ENCODE assay signal across 8 mouse cellular contexts in genomic region chr17:35058911-35059892, GRCm38 (mm10). TPM values are rescaled to one million over a fixed set of nuclear protein-coding genes. Genes with fewer than 3 reads are reported as not detected.
DNase-seq lines count a peak whose midpoint lies in the region; ATAC-seq and TF ChIP-seq lines count a peak whose summit lies in the region.

Ddah2 (plus strand) TSS chr17:35059035.

- no peaks in the 10 kb centered on the region; the same call in 1 of the 2 replicates for H3K4me1 ChIP-seq in brown adipose tissue, adult 24 weeks (ENCODE audit: control insufficient read depth, insufficient read depth, insufficient read length, low read length)
- peaks cover 12% of the 10 kb centered on the region for H3K4me1 ChIP-seq in forebrain, embryonic 11.5 days (replicated peaks; ENCODE audit: control insufficient read depth, insufficient read depth, low read length)
- peaks cover 28% of the 10 kb centered on the region for H3K4me1 ChIP-seq in heart, embryonic 15.5 days (replicated peaks)
- H3K4me1 ChIP-seq in liver, postnatal 0 days (ENCODE audit: insufficient read depth): peaks cover 19% of the 10 kb centered on the region
- H3K4me1 ChIP-seq in neural tube, embryonic 14.5 days (ENCODE audit: control insufficient read depth, insufficient read depth, low read length): peaks cover 13% of the 10 kb centered on the region

- peaks cover 3% of the 10 kb centered on the region; the same call in 1 of the 2 replicates for H3K27me3 ChIP-seq in forebrain, embryonic 11.5 days (ENCODE audit: control insufficient read depth, insufficient read depth, low read length)
- H3K27me3 ChIP-seq in heart, embryonic 15.5 days: peaks cover 2% of the 10 kb centered on the region; the same call in 1 of the 2 replicates
- H3K27me3 ChIP-seq in liver, postnatal 0 days (ENCODE audit: insufficient read depth, low read length): peaks cover 11% of the 10 kb centered on the region
- H3K27me3 ChIP-seq in neural tube, embryonic 14.5 days (ENCODE audit: control insufficient read depth, insufficient read depth, low read length): no peaks in the 10 kb centered on the region

- H3K4me2 ChIP-seq in forebrain, embryonic 11.5 days (ENCODE audit: low read depth, low read length, severe bottlenecking): peak within 1 kb of the TSS; percentile 73
- peak within 1 kb of the TSS; percentile 71 for H3K4me2 ChIP-seq in heart, embryonic 15.5 days
- H3K4me2 ChIP-seq in liver, postnatal 0 days (ENCODE audit: low read depth, low read length): peak within 1 kb of the TSS; percentile 96
- peak within 1 kb of the TSS; percentile 84 for H3K4me2 ChIP-seq in neural tube, embryonic 14.5 days (ENCODE audit: low read depth, low read length)

- peak; percentile 91 for ATAC-seq in forebrain, embryonic 11.5 days (replicated peaks; ENCODE audit: low FRiP score)
- peak; percentile 91 for ATAC-seq in heart, embryonic 15.5 days (replicated peaks; ENCODE audit: insufficient number of reproducible peaks, insufficient read depth, low FRiP score, low read depth)
- ATAC-seq in liver, postnatal 0 days: peak; percentile 80
- ATAC-seq in neural tube, embryonic 14.5 days (ENCODE audit: low read depth): peak; percentile 90

- no peaks in the 10 kb centered on the region; the same call in 1 of the 2 replicates for H3K9me3 ChIP-seq in forebrain, embryonic 11.5 days (ENCODE audit: control insufficient read depth, low read length)
- H3K9me3 ChIP-seq in heart, embryonic 15.5 days (replicated peaks): no peaks in the 10 kb centered on the region
- H3K9me3 ChIP-seq in liver, postnatal 0 days (ENCODE audit: low read length): no peaks in the 10 kb centered on the region
- no peaks in the 10 kb centered on the region for H3K9me3 ChIP-seq in neural tube, embryonic 14.5 days (ENCODE audit: control insufficient read depth, low read length)

- H3K36me3 ChIP-seq in forebrain, embryonic 11.5 days (ENCODE audit: control insufficient read depth, insufficient read depth, low read length): peaks cover 15% of the 10 kb centered on the region; the same call in 1 of the 2 replicates
- H3K36me3 ChIP-seq in heart, embryonic 15.5 days: peaks cover 52% of the 10 kb centered on the region
- peaks cover 43% of the 10 kb centered on the region for H3K36me3 ChIP-seq in liver, postnatal 0 days (replicated peaks; ENCODE audit: insufficient read depth, low read length)
- H3K36me3 ChIP-seq in neural tube, embryonic 14.5 days (ENCODE audit: control insufficient read depth, insufficient read depth, low read length): peaks cover 9% of the 10 kb centered on the region

- WGBS in forebrain, embryonic 11.5 days: under 1% methylated on average over 56 of the region's 57 CpGs
- WGBS in heart, embryonic 15.5 days: under 1% methylated on average over 57 of the region's 57 CpGs
- 1% methylated on average over 57 of the region's 57 CpGs for WGBS in liver, postnatal 0 days (ENCODE audit: insufficient replicate concordance)
- WGBS in neural tube, embryonic 14.5 days: under 1% methylated on average over 53 of the region's 57 CpGs

- H3K9ac ChIP-seq in forebrain, embryonic 11.5 days (ENCODE audit: low read length): peak within 1 kb of the TSS; percentile 72
- peak within 1 kb of the TSS; percentile 74 for H3K9ac ChIP-seq in heart, embryonic 15.5 days
- H3K9ac ChIP-seq in liver, postnatal 0 days (replicated peaks): peak within 1 kb of the TSS; percentile 64
- peak within 1 kb of the TSS; percentile 85 for H3K9ac ChIP-seq in neural tube, embryonic 14.5 days (replicated peaks; ENCODE audit: low read depth, low read length)

- peak; percentile 80 to 87 for DNase-seq in CD8-positive naive resting alpha-beta T cell, adult 2 months (ENCODE audit: low read depth in 2 of 2, low spot score in 2 of 2)
- DNase-seq in forebrain, embryonic 11.5 days (ENCODE audit: low spot score): peak; percentile 97
- DNase-seq in kidney, postnatal 14 days: peak; percentile 95
- DNase-seq in liver, postnatal 0 days: peak; percentile 89
- peak; percentile 97 for DNase-seq in testis, postnatal 10 days (ENCODE audit: low spot score)

- no peak for TF ChIP-seq EP300 in liver, postnatal 0 days (IDR thresholded peaks at IDR 0.05; ENCODE audit: low read depth)

- peak within 1 kb of the TSS; percentile 82 for H3K27ac ChIP-seq in brown adipose tissue, adult 24 weeks (replicated peaks; ENCODE audit: low read depth, low read length)
- peak within 1 kb of the TSS; percentile 74 for H3K27ac ChIP-seq in forebrain, embryonic 11.5 days (ENCODE audit: low read depth, low read length)
- H3K27ac ChIP-seq in heart, embryonic 15.5 days: peak within 1 kb of the TSS; percentile 93
- peak within 1 kb of the TSS; percentile 77 for H3K27ac ChIP-seq in liver, postnatal 0 days (ENCODE audit: low read depth)
- H3K27ac ChIP-seq in neural tube, embryonic 14.5 days (ENCODE audit: low read depth, low read length): peak within 1 kb of the TSS; percentile 82

- peak; percentile 91 for TF ChIP-seq CTCF in liver, postnatal 0 days (IDR thresholded peaks at IDR 0.05; ENCODE audit: low read depth)

- peak within 1 kb of the TSS; percentile 89 for H3K4me3 ChIP-seq in brown adipose tissue, adult 24 weeks (ENCODE audit: insufficient read depth, low read depth, low read length)
- H3K4me3 ChIP-seq in forebrain, embryonic 11.5 days (ENCODE audit: low read depth, low read length): peak within 1 kb of the TSS; percentile 64
- peak within 1 kb of the TSS; percentile 73 for H3K4me3 ChIP-seq in heart, embryonic 15.5 days
- peak within 1 kb of the TSS; percentile 59 for H3K4me3 ChIP-seq in liver, postnatal 0 days (ENCODE audit: low read depth, low read length)
- H3K4me3 ChIP-seq in neural tube, embryonic 14.5 days (ENCODE audit: low read depth, low read length): peak within 1 kb of the TSS; percentile 77

RNA-seq across cellular contexts. Expression of gene Ddah2, which starts in this region (rescaled TPM):
- polyA plus RNA-seq in brown adipose tissue, adult 24 weeks (2012; ENCODE audit: insufficient read depth, insufficient read length, missing spikeins): 9.4 and 11.6 TPM in 2 replicates
- 489 and 543 TPM in 2 replicates for polyA plus RNA-seq in forebrain, embryonic 11.5 days (2014; fragmentation: Nextera tagmentation; extraction: Ambion mirVana)
- polyA plus RNA-seq in heart, embryonic 15.5 days (2015; fragmentation: Nextera tagmentation; extraction: Ambion mirVana): 168 and 202 TPM in 2 replicates
- polyA plus RNA-seq in liver, postnatal 0 days (2015; fragmentation: Nextera tagmentation; extraction: Ambion mirVana): 15.8 and 17.2 TPM in 2 replicates
- 269 and 303 TPM in 2 replicates for polyA plus RNA-seq in neural tube, embryonic 14.5 days (2014; fragmentation: Nextera tagmentation; extraction: Ambion mirVana)

Comparison
In these comparisons a context has a peak if more than half of its experiments do, and no peak if none do; other contexts are left out.
1. Peak in every context shown above with its lines: DNase-seq, ATAC-seq, H3K4me3 ChIP-seq and H3K27ac ChIP-seq.